Mouse (Mus musculus): ENCODE results near the gene Adam12.

- TF ChIP-seq CTCF (IDR thresholded peaks at IDR 0.05; ENCODE audit: borderline replicate concordance, insufficient read depth, low read depth, low read length): no peak
- TF ChIP-seq POLR2A (IDR thresholded peaks at IDR 0.05; ENCODE audit: borderline replicate concordance, insufficient read depth, low read length): no peak
Measured at GRCm38 (mm10) chr7:134261003-134261701, 29.2 kb upstream of the Adam12 start.

Measured in cerebellum, adult 2 months (tissue).